Mouse (Mus musculus) splenic B cell, adult 2 months (primary cell): Measurements from ENCODE around the gene Rbm45.

Experiments
- DNase-seq: peaks from one replicate; pipeline ENCODE4 v3.0.0-alpha.2; 2011; ENCODE audit warnings: low read depth, low spot score
- H3K27me3 ChIP-seq: 2 replicates; pipeline ENCODE4 v1.6.1; 2012; ENCODE audit warnings: mild to moderate bottlenecking, low read length, moderate library complexity, mixed read lengths; ENCODE audit not compliant: control insufficient read depth, poor library complexity, insufficient read depth, severe bottlenecking
- H3K36me3 ChIP-seq: 2 replicates; pipeline ENCODE4 v1.6.1; 2012; ENCODE audit warnings: mild to moderate bottlenecking, low read length, moderate library complexity, mixed read lengths; ENCODE audit not compliant: control insufficient read depth, poor library complexity, insufficient read depth, severe bottlenecking

Rbm45 gene

GRCm38 (mm10) chr2:76367188-76367922, 2.4 kb upstream of the Rbm45 start:
- peak; percentile 91 for DNase-seq
- Histone ChIP-seq H3K36me3 (no peaks in the 10 kb centered on the region), H3K27me3 (no peaks in the 10 kb centered on the region)

- Histone ChIP-seq H3K27me3 (no peaks in the 10 kb centered on the region), H3K36me3 (0 out of 2 replicates have a peak, but pooled peaks cover 2% of the 10 kb centered on the region)
- DNase-seq: peak; percentile 10
Observed at GRCm38 (mm10) chr2:76368861-76369660, 723 bp upstream of the Rbm45 start.

GRCm38 (mm10) chr2:76370656-76370922, 805 bp downstream of the Rbm45 start:
- DNase-seq: no peak
- Histone ChIP-seq H3K36me3 (peaks cover 7% of the 10 kb centered on the region; the same call in 1 of the 2 replicates), H3K27me3 (no peaks in the 10 kb centered on the region)

GRCm38 (mm10) chr2:76372244-76372643, 2.5 kb downstream of the Rbm45 start:
- no peak for DNase-seq
- no peaks in the 10 kb centered on the region for H3K27me3 ChIP-seq
- peaks cover 12% of the 10 kb centered on the region; the same call in 1 of the 2 replicates for H3K36me3 ChIP-seq

- Histone ChIP-seq H3K36me3 (peaks cover 22% of the 10 kb centered on the region), H3K27me3 (no peaks in the 10 kb centered on the region)
- no peak for DNase-seq
Observed at GRCm38 (mm10) chr2:76374544-76375206, 4.9 kb downstream of the Rbm45 start.

- no peak for DNase-seq
- Histone ChIP-seq H3K27me3 (no peaks in the 10 kb centered on the region), H3K36me3 (peaks cover 28% of the 10 kb centered on the region)
Observed at GRCm38 (mm10) chr2:76378646-76379045, 8.9 kb downstream of the Rbm45 start.

- Histone ChIP-seq H3K36me3 (peaks cover 3% of the 10 kb centered on the region; the same call in 1 of the 2 replicates), H3K27me3 (no peaks in the 10 kb centered on the region)
- DNase-seq: no peak
Observed at GRCm38 (mm10) chr2:76386531-76386930, 16.7 kb downstream of the Rbm45 start.

GRCm38 (mm10) chr2:76400178-76400577, 30.4 kb downstream of the Rbm45 start:
- Histone ChIP-seq H3K27me3 (no peaks in the 10 kb centered on the region), H3K36me3 (no peaks in the 10 kb centered on the region)
- DNase-seq: no peak

GRCm38 (mm10) chr2:76405596-76406150, 35.9 kb downstream of the Rbm45 start:
- Histone ChIP-seq H3K36me3 (no peaks in the 10 kb centered on the region), H3K27me3 (no peaks in the 10 kb centered on the region)
- no peak for DNase-seq

- no peaks in the 10 kb centered on the region for H3K36me3 ChIP-seq
Observed at GRCm38 (mm10) chr2:76406151-76406936, 36.6 kb downstream of the Rbm45 start, which contains the start of gene Osbpl6. Gene Osbpl6, plus strand, starts transcription at chr2:76406508.

GRCm38 (mm10) chr2:76406937-76407441, 37.2 kb downstream of the Rbm45 start:
- DNase-seq: peak; percentile 7
- H3K36me3 ChIP-seq: no peaks in the 10 kb centered on the region

More at GRCm38 (mm10) chr2:76406151-76406936, 36.6 kb downstream of the Rbm45 start, which contains the start of gene Osbpl6:
- peak; percentile 7 for DNase-seq
- no peaks in the 10 kb centered on the region for H3K27me3 ChIP-seq

GRCm38 (mm10) chr2:76409526-76409925, 39.7 kb downstream of the Rbm45 start:
- no peak for DNase-seq
- H3K36me3 ChIP-seq: no peaks in the 10 kb centered on the region
- no peaks in the 10 kb centered on the region for H3K27me3 ChIP-seq

More at GRCm38 (mm10) chr2:76406937-76407441, 37.2 kb downstream of the Rbm45 start:
- no peaks in the 10 kb centered on the region for H3K27me3 ChIP-seq

GRCm38 (mm10) chr2:76409986-76410385, 40.2 kb downstream of the Rbm45 start:
- Histone ChIP-seq H3K36me3 (no peaks in the 10 kb centered on the region), H3K27me3 (no peaks in the 10 kb centered on the region)
- DNase-seq: no peak

GRCm38 (mm10) chr2:76412924-76413323, 43.1 kb downstream of the Rbm45 start:
- Histone ChIP-seq H3K27me3 (no peaks in the 10 kb centered on the region), H3K36me3 (no peaks in the 10 kb centered on the region)
- DNase-seq: no peak
